Mouse (Mus musculus) cerebellum, postnatal 4 days (tissue): Measurements from ENCODE around the gene Tbc1d5.

Source experiments
- DNase-seq, 2 experiments: peaks; one replicate each; pipeline ENCODE4 v3.0.0; 2022; ENCODE audit warnings: low spot score in 2 of 2, mixed read lengths in 1 of 2

Gene Tbc1d5

GRCm38 (mm10) chr17:50876451-50876850, 302.7 kb downstream of the Tbc1d5 start:
- no peak for DNase-seq

- no peak for DNase-seq
Measured at GRCm38 (mm10) chr17:50874067-50874466, 305.1 kb downstream of the Tbc1d5 start.

- no peak for DNase-seq
Measured at GRCm38 (mm10) chr17:50872600-50872999, 306.6 kb downstream of the Tbc1d5 start.

GRCm38 (mm10) chr17:50867297-50867696, 311.9 kb downstream of the Tbc1d5 start:
- no peak for DNase-seq

- no peak for DNase-seq
Measured at GRCm38 (mm10) chr17:50864781-50865180, 314.4 kb downstream of the Tbc1d5 start.

- no peak for DNase-seq
Measured at GRCm38 (mm10) chr17:50853220-50853619, 325.9 kb downstream of the Tbc1d5 start.

- DNase-seq, result no peak
Measured at GRCm38 (mm10) chr17:50851382-50851781, 327.8 kb downstream of the Tbc1d5 start.

- no peak for DNase-seq
Measured at GRCm38 (mm10) chr17:50814089-50814488, 365.1 kb downstream of the Tbc1d5 start.

- DNase-seq, result no peak
Measured at GRCm38 (mm10) chr17:50813580-50813979, 365.6 kb downstream of the Tbc1d5 start.

- DNase-seq, result no peak
Measured at GRCm38 (mm10) chr17:50805631-50806030, 373.5 kb downstream of the Tbc1d5 start.

GRCm38 (mm10) chr17:50803234-50803633, 375.9 kb downstream of the Tbc1d5 start:
- no peak for DNase-seq

GRCm38 (mm10) chr17:50802380-50802779, 376.8 kb downstream of the Tbc1d5 start:
- no peak for DNase-seq

- peak in 1 of 2 experiments; percentile 51 for DNase-seq
Measured at GRCm38 (mm10) chr17:50795445-50796095, 383.6 kb downstream of the Tbc1d5 start.

- no peak for DNase-seq
Measured at GRCm38 (mm10) chr17:50791671-50792070, 387.5 kb downstream of the Tbc1d5 start.

- DNase-seq, result no peak
Measured at GRCm38 (mm10) chr17:50788835-50789234, 390.3 kb downstream of the Tbc1d5 start.

GRCm38 (mm10) chr17:50775247-50775646, 403.9 kb downstream of the Tbc1d5 start:
- no peak for DNase-seq

GRCm38 (mm10) chr17:50764387-50764786, 414.8 kb downstream of the Tbc1d5 start:
- DNase-seq, result no peak

- no peak for DNase-seq
Measured at GRCm38 (mm10) chr17:50763407-50763806, 415.7 kb downstream of the Tbc1d5 start.

- DNase-seq, result no peak
Measured at GRCm38 (mm10) chr17:50762231-50762630, 416.9 kb downstream of the Tbc1d5 start.

GRCm38 (mm10) chr17:50761082-50761481, 418.1 kb downstream of the Tbc1d5 start:
- DNase-seq, result no peak

GRCm38 (mm10) chr17:50753356-50754138, 425.6 kb downstream of the Tbc1d5 start:
- no peak for DNase-seq

GRCm38 (mm10) chr17:50752753-50753152, 426.4 kb downstream of the Tbc1d5 start:
- no peak for DNase-seq

- DNase-seq, result no peak
Measured at GRCm38 (mm10) chr17:50751911-50752310, 427.2 kb downstream of the Tbc1d5 start.
